Mouse (Mus musculus): Measurements from ENCODE around the gene Olfr1391. TPM values are rescaled to one million over a fixed set of nuclear protein-coding genes. Genes with fewer than 3 reads are reported as not detected.

Olfr1391 gene
- total RNA-seq (2023), result not detected

GRCm38 (mm10) chr11:49322442-49322841 is at the start of gene Olfr1391:
Gene Olfr1391, plus strand, starts transcription at chr11:49322742.

GRCm38 (mm10) chr11:49278222-49278621 is 44.3 kb upstream of the Olfr1391 start, which contains the start of gene Olfr1393:
Gene Olfr1393, plus strand, starts transcription at chr11:49278304.

DNA sequence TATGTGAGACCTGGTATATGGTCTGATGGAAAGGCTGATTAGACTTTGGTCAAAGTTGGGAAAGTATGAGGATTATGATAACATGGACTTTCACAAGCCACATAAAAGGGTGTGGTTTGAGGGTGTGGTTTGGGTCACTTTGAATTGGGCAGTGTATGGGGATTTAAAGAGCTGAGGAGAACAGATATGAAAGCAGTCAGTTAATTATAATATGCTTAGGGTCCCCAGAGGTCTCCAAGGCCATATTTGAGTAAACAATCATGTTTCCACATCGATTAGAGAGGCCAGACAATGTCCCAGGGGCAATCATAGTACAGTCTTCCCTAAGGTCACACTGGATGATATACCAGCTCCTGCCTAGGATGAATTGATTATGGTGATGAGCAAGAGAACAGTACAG is 37.6 kb upstream of the Olfr1391 start, which contains the start of gene Olfr1392:
Gene Olfr1392 (plus strand): TSS at position 301 of the 400 bp plus-strand sequence.

DNA sequence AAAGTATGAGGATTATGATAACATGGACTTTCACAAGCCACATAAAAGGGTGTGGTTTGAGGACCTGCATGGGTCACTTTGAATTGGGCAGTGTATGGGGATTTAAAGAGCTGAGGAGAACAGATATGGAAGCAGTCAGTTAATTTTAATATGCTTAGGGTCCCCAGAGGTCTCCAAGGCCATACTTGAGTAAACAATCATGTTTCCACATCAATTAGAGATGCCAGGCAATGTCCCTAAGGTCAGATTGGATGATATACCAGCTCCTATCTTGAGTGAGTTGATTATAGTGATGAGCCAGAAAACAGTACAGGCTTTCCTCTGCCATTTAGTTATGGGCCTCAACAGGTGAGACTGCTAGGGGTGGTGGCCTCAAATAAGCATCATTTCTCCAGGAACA is 18.1 kb upstream of the Olfr1391 start, which contains the start of gene Olfr10:
Gene Olfr10 (plus strand): TSS at position 301 of the 400 bp plus-strand sequence.

DNA sequence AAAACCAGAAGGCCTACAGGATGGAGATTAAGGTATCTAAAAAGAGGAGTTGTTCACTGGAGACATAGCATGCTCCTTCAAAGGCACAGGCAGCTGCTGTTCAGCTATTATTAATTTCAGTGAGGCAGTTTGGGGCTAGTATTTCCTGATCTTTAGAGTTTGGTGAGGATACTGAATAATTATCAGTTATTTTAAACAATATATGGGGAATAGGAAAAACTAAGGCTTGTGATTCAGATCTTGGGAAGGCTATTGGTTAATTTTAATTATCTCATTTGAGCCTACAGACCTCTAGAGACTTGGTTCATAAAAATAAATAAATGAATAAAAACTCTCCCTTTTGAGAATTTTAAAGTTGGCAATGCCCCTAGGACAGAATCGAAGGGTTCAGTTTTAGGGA is 12.3 kb downstream of the Olfr1391 start, which contains the start of gene Olfr1390:
Gene Olfr1390 (plus strand): TSS at position 301 of the 400 bp plus-strand sequence.

Other genes with a start within 250 kb of the Olfr1391 start
- gene Ifi47, start 246.2 kb upstream of the Olfr1391 start, total RNA-seq (2023), result 140 TPM
- gene Olfr1396, start 207.9 kb upstream of the Olfr1391 start, total RNA-seq (2023), result not detected
- not detected for gene Olfr1395, start 180.5 kb upstream of the Olfr1391 start, total RNA-seq (2023)
- gene Olfr1394, start 168.4 kb upstream of the Olfr1391 start, total RNA-seq (2023), result not detected
- gene Btnl9, start 135.6 kb upstream of the Olfr1391 start, total RNA-seq (2023), result 0.89 TPM
- gene Zfp62, start 119.5 kb upstream of the Olfr1391 start, total RNA-seq (2023), result 94.6 TPM
- 52.8 TPM for gene Mgat1, start 78.6 kb upstream of the Olfr1391 start, total RNA-seq (2023)
- gene Olfr1393, start 44.4 kb upstream of the Olfr1391 start, total RNA-seq (2023), result 0.27 TPM
- gene Olfr1392, start 37.5 kb upstream of the Olfr1391 start, total RNA-seq (2023), result not detected
- gene Olfr10, start 18.0 kb upstream of the Olfr1391 start, total RNA-seq (2023), result not detected
- gene Olfr1390, start 12.4 kb downstream of the Olfr1391 start, total RNA-seq (2023), result not detected
- not detected for gene Olfr1389, start 100.3 kb downstream of the Olfr1391 start, total RNA-seq (2023)
- gene Olfr1388, start 113.9 kb downstream of the Olfr1391 start, total RNA-seq (2023), result 0.33 TPM
- not detected for gene Olfr1387, start 132.6 kb downstream of the Olfr1391 start, total RNA-seq (2023)
- gene Olfr1386, start 142.3 kb downstream of the Olfr1391 start, total RNA-seq (2023), result not detected
- gene Olfr1385, start 166.3 kb downstream of the Olfr1391 start, total RNA-seq (2023), result not detected
- gene Olfr1384, start 184.0 kb downstream of the Olfr1391 start, total RNA-seq (2023), result not detected
- not detected for gene Olfr1383, start 196.9 kb downstream of the Olfr1391 start, total RNA-seq (2023)
- gene Olfr1382, start 205.5 kb downstream of the Olfr1391 start, total RNA-seq (2023), result not detected
- not detected for gene Olfr1381, start 220.7 kb downstream of the Olfr1391 start, total RNA-seq (2023)
- gene Olfr1380, start 234.1 kb downstream of the Olfr1391 start, total RNA-seq (2023), result not detected